Mouse (Mus musculus): ENCODE data around the gene Gpr137.
"Not testable (repeated sequence)": the region's sequence is repeated elsewhere in the genome, so short reads cannot be mapped to it uniquely, and the experiment has no call there.

Gene Gpr137

DNA sequence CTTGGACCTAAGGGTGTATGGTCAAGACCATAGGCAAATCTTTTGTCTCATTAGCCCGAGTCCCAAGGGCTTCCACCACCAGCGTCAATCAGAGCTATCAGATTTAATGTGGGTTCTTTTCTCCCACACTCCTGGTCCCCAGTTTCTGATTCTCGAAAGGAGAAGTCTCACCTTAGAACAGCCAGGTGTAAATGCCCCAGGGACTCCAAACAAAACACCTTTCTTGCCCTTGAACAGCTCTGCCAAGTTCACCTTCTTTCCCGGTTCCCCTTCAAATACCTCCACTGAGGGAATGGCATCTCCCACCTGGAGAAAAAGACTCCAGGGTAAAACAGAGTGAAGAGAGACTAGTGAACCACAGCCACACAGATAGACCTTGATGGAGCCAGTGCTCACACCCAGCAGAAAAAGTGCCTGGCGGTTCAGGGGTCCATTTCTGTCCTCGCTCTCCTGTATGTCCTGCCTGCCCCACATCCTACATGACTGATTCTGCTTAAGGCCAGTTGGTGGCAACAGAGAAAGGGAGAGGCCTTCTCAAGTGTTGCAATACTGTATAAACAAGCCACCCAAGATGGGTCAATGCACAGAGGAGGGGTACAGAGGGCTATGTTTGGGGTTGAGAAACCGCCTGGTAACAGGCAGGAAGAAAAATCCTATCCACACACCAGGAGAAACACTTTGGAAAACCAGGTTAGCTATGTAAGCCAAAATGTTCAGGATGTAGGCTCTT lies 34.3 kb downstream of the Gpr137 start:
- peak in 1 of 2 experiments; percentile 58 for DNase-seq (ENCODE audit: low spot score in 2 of 2)

DNA sequence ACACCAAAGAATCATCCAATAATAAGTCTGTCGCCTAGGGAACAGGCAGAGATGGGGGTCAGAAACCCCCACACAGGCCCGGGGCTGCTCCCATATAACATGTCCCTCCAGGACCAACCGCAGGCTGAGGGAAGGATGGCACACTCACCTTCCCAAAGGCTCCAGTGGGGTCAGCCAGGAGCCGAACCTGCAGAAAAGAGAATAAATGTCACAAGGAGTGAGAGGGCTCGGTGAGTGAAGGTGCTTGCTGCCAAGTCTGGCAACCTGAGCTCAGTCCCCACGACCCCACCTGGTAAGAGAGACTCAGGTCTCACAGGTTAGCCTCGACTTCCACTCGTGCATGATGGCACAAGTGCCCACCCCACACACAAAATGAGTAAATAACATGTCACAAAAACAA lies 35.2 kb downstream of the Gpr137 start:
- DNase-seq (ENCODE audit: low spot score in 2 of 2) = peak in 1 of 2 experiments; percentile 61

- peak in 1 of 2 experiments; percentile 58 for DNase-seq (ENCODE audit: low spot score in 2 of 2)
Measured at GRCm38 (mm10) chr19:6906199-6906598, 36.1 kb downstream of the Gpr137 start.

DNA sequence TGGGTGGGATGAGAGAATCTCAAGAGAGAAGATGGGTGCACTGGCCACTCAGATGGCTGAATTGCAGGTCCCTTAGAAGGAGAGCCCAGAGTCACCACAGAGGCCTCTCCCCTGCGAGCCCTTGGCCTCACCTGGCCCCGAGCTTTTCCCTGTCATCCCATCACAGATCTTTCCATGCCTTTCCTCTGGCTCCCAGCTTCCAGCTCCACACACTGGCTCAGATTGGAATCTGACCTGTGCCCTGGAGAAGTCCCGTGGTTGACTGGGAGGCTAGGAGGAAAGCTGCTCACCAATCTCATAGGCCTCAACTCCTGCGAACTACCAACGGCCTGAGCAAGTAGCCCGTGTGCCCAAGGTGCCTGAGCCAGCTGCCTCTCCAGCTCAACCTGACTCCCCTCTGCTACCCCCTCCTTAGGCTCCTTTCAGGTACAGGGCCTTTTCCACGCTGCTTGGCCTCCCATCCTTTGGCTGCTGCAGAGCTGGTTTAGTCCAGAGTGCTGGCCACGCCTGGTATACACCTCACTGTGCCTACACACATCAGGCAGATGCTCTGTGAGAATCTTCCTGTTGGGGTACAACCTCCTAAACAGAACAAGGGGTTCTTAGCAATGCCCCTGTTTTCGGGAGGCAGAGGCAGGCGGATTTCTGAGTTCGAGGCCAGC lies 36.7 kb downstream of the Gpr137 start:
- DNase-seq (ENCODE audit: low spot score in 2 of 2) = peak in 1 of 2 experiments; percentile 56

- DNase-seq (ENCODE audit: low spot score in 2 of 2) = no peak
Measured at GRCm38 (mm10) chr19:6904846-6905245, 37.4 kb downstream of the Gpr137 start.

DNA sequence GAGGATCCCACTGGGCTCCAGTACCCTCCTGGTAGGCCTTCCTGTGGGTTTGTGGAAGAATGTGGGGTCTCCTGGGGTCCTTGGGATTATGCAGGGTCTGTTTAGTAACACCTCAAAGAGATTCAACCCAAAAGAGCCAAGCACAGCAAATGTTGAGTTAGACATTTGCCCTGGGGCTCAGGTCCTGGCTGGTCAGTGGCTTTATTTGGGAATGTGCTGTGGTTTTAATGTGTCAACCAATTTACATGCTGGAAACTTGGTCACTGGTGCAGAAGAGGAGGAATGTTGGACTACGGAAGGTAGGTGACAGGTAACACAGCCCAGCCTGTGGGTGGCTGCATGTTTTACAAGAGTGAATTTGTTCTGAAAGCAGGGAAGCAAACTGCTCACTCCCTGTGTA lies 39.2 kb downstream of the Gpr137 start:
- DNase-seq (ENCODE audit: low spot score in 2 of 2) = no peak

DNA sequence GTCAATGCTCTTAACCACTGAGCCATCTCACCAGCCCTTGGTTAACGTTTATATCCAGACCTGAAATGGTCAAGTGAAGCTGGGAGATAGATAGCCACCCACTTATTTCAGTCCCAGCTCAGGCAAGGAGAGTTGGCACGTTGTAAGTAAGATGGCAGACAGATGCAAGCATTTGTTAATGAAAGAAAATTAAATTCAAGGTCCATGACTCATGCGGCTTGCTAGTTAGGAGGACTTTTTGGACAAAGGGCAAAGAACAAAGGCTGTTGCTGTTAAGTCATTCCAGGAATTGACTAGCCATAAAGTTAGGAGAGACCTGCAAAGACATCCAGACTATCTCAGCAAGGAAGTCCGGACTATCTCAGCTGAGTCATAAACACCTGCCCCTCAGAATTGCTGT lies 42.6 kb downstream of the Gpr137 start:
- DNase-seq (ENCODE audit: low spot score in 2 of 2) = no peak

DNA sequence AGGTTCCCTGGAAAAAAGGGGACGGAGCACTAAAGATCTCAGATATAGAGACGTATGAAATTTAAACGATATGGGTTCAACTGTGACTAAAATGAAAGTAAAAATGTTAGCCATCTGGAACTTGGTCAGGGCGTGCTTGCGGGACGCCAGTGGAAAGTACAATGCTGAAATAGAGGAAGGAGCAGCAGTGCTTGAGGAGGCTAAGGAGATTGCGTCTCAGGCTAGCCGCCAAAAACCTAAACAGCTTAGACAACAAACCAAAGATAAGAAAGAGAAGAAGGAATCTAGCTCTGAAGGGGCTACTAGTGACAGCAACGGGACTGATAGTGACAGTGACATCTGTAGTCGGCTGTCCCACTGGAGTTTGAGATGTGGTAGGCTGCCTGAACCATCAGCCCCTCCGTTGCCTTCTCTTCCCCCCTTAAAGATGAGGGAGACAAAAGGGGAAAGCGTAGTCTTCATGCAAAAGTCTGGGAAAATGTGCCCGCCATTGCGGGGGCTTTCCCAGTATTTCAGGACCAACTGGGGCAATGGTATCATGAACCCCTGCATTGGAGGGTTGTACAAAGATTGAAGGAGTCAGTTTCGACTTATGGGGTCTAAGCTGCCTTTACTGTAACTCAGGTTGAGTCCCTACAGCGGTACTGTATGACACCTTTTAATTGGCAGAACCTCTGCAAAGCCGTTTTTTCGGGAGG lies 46.5 kb downstream of the Gpr137 start:
- DNase-seq (ENCODE audit: low spot score in 2 of 2) = not testable (repeated sequence)

GRCm38 (mm10) chr19:6893731-6894451 lies 48.4 kb downstream of the Gpr137 start:
- no peak for DNase-seq (ENCODE audit: low spot score in 2 of 2)

DNA sequence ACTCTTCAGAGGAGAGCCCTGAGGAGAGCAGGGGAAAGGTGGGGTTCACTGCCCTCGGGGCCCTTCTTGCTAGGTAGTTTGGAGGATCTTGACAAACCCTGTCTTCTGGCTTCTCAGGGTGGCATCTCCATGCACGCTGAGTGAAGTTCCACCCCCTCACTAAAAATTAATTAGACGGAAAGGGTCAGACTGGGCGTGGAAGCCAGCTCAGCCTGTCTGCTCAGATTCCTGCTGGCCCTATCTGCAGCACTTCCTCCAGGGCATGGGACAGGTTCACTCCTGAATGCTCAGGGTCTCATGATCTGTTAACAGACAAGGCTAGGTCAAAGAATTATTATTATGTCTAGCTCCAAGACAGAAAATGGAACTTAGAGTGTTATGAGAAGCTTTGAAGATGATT lies 49.8 kb downstream of the Gpr137 start:
- no peak for DNase-seq (ENCODE audit: low spot score in 2 of 2)

Data from spleen, postnatal 4 days (tissue).